Mouse (Mus musculus) G1E (cell line): ENCODE data around the gene Pbx1.

Source experiments
- CTCF ChIP-seq: IDR thresholded peaks from 2 replicates; pipeline ENCODE4 v1.5.1; 2012; ENCODE audit warnings: low read depth, low read length, inconsistent platforms, mixed read lengths
- GATA1 ChIP-seq: IDR thresholded peaks from 2 replicates; pipeline ENCODE4 v1.6.1; 2012; ENCODE audit warnings: borderline replicate concordance, low read length, inconsistent platforms, mixed read lengths

DNA sequence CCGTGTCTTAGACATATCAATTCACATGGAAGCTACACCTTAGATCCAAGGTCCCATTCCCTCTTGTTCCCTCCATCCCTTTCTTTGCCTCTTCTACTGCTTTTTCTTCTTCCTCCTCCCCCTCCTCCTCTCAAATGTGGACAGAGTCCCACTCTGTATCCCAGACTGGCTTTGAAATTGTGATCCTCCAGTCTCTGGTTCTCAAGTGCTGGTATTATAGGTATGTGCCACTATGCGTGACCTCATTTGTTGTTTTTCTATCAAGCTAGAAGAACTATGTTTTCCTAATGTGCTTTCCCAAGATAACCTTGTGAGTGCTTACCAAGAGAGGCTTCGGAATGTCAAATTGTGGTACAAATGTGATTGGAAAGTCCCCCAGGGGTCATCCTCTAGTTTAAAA lies 267.1 kb downstream of the Pbx1 start:
- no peak for TF ChIP-seq CTCF
- TF ChIP-seq GATA1, result no peak
